Mouse (Mus musculus): ENCODE results near the gene Kif3a. TPM values are rescaled to one million over a fixed set of nuclear protein-coding genes. Genes with fewer than 3 reads are reported as not detected.

The Kif3a gene
- total RNA-seq, 2 experiments from 2014 or later, result 2.4 to 11.8 TPM

DNA sequence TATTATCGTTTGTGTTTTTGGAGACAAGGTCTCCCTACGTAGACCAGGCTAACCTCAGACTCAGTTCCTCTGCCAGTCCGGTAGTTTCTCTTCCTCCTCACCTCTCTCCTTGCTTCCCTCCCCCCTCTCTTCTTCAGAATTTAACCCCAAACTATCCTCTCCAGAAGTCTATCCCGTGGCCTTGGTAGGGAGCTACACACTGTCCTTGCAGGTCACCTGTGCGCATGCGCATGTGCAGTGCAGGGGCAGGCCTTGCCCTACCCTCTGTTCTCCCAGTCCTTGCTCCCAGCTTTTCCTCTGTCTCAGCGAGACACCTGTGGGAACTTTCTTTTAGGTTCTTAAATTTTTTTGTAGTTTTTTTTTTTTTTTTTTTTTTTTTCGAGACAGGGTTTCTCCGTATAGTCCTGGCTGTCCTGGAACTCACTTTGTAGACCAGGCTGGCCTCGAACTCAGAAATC lies 70.7 kb downstream of the Kif3a start:
- ATAC-seq (replicated peaks; ENCODE audit: poor library complexity, severe bottlenecking), result peak; percentile 38; the same call in 1 of the 2 replicates

DNA sequence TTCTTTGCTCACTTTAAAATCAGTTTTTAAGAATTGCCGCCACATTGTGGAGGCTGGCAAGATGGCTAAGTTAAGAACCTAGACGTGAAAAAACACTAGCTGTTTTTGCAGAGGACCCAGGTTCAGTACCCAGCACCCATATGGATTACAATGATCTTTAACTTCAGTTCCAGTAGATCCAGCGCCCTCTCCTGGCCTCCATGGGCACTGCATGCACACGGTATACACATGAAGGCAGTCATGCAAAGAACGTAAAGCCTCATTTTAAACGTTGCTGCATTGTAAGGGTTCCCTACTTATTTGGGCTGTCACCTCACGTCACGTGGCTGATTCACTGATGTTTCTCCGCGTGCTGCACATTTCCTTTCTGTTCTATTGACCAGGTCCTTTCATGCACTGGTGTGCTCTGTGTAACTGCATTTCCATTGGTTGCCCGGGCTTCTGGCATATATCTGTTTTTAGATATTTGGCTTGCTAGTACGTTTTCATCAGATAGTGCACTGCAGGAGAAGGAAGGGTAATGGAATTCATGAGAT lies 75.6 kb downstream of the Kif3a start:
- no peak for ATAC-seq (replicated peaks; ENCODE audit: poor library complexity, severe bottlenecking)

DNA sequence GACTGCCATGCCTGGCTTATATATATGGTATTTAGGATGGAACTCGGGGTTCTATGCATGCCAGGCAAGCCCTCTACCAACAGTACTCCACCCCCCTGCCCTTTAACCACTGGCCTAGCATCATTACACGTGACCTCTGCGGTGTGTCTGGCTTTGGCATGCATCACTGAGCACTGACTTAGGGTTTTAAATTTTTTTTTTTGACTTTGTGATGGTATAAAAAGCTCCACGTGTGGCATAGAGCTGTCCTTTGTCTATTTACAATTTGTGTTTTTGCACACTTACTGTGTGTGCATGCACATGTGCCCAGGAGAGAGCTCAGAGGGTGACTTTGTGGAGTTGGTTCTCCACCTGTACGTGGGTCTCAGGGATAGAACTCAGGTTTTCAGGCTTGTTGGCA lies 76.8 kb downstream of the Kif3a start:
- ATAC-seq (replicated peaks; ENCODE audit: poor library complexity, severe bottlenecking), result no peak

DNA sequence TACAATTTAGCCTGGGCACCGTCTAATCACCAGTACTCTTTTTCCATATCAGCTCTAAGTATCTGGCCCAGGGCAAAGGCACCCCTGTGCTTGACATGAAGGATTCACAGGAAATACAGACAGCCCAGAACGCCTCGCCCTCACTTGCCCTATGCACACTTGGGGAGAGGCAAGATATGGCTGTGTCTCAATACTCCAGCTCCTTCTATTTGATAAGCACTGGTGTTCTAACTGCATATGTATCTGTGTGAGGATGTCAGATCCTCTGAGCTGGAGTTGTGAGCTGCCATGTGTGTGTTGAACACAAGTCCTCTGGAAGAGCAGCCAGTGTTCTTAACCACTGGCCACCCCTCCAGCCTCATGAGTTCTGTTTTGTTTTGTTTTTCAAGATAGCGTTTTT lies 84.3 kb downstream of the Kif3a start:
- ATAC-seq (replicated peaks; ENCODE audit: poor library complexity, severe bottlenecking), result no peak

Other genes starting within 250 kb of the Kif3a start
- 18.5 TPM in 2 replicates for gene Zcchc10, start 242.7 kb upstream of the Kif3a start, total RNA-seq (2014; fragmentation: Nextera tagmentation)
- 7.4 and 10.3 TPM in 2 replicates for gene Zcchc10, start 242.7 kb upstream of the Kif3a start, total RNA-seq (2017)
- gene Aff4, start 216.5 kb upstream of the Kif3a start, total RNA-seq (2014; fragmentation: Nextera tagmentation), result 52.9 and 69.9 TPM in 2 replicates
- 42.4 and 95.9 TPM in 2 replicates for gene Aff4, start 216.5 kb upstream of the Kif3a start, total RNA-seq (2017)
- gene Leap2, start 144.2 kb upstream of the Kif3a start, total RNA-seq (2014; fragmentation: Nextera tagmentation), result not detected in 2 replicates
- gene Leap2, start 144.2 kb upstream of the Kif3a start, total RNA-seq (2017), result not detected in 2 replicates
- gene Uqcrq, start 136.5 kb upstream of the Kif3a start, total RNA-seq (2014; fragmentation: Nextera tagmentation), result 221 and 287 TPM in 2 replicates
- gene Uqcrq, start 136.5 kb upstream of the Kif3a start, total RNA-seq (2017), result 66.7 and 91.9 TPM in 2 replicates
- 1.1 and 1.2 TPM in 2 replicates for gene Gdf9, start 136.4 kb upstream of the Kif3a start, total RNA-seq (2014; fragmentation: Nextera tagmentation)
- gene Gdf9, start 136.4 kb upstream of the Kif3a start, total RNA-seq (2017), result 0.39 and 0.57 TPM in 2 replicates
- gene Gm10447, start 110.3 kb upstream of the Kif3a start, total RNA-seq (2014; fragmentation: Nextera tagmentation), result not detected in 2 replicates
- not detected in 2 replicates for gene Gm10447, start 110.3 kb upstream of the Kif3a start, total RNA-seq (2017)
- gene Shroom1, start 110.2 kb upstream of the Kif3a start, total RNA-seq (2014; fragmentation: Nextera tagmentation), result 0.30 TPM in 1 of 2 replicates, not detected in the other
- not detected in 2 replicates for gene Shroom1, start 110.2 kb upstream of the Kif3a start, total RNA-seq (2017)
- gene Gm9837, start 96.9 kb upstream of the Kif3a start, total RNA-seq (2014; fragmentation: Nextera tagmentation), result not detected in 2 replicates
- not detected in 2 replicates for gene Gm9837, start 96.9 kb upstream of the Kif3a start, total RNA-seq (2017)
- gene Gm9945, start 87.2 kb upstream of the Kif3a start, total RNA-seq (2014; fragmentation: Nextera tagmentation), result not detected in 2 replicates
- not detected in 2 replicates for gene Gm9945, start 87.2 kb upstream of the Kif3a start, total RNA-seq (2017)
- gene Sowaha, start 87.1 kb upstream of the Kif3a start, total RNA-seq (2014; fragmentation: Nextera tagmentation), result not detected in 2 replicates
- gene Sowaha, start 87.1 kb upstream of the Kif3a start, total RNA-seq (2017), result not detected in 2 replicates
- gene Sept8, start 48.1 kb upstream of the Kif3a start, total RNA-seq (2014; fragmentation: Nextera tagmentation), result 4.4 and 4.9 TPM in 2 replicates
- 4.4 and 5.7 TPM in 2 replicates for gene Sept8, start 48.1 kb upstream of the Kif3a start, total RNA-seq (2017)
- 1.5 TPM in 1 of 2 replicates, not detected in the other for gene Il4, start 51.3 kb downstream of the Kif3a start, total RNA-seq (2014; fragmentation: Nextera tagmentation)
- not detected in 2 replicates for gene Il4, start 51.3 kb downstream of the Kif3a start, total RNA-seq (2017)
- not detected in 2 replicates for gene Il13, start 67.3 kb downstream of the Kif3a start, total RNA-seq (2014; fragmentation: Nextera tagmentation)
- not detected in 2 replicates for gene Il13, start 67.3 kb downstream of the Kif3a start, total RNA-seq (2017)
- gene Rad50, start 139.9 kb downstream of the Kif3a start, total RNA-seq (2014; fragmentation: Nextera tagmentation), result 58.0 and 59.9 TPM in 2 replicates
- gene Rad50, start 139.9 kb downstream of the Kif3a start, total RNA-seq (2017), result 67.4 and 85.2 TPM in 2 replicates
- not detected in 2 replicates for gene Il5, start 153.4 kb downstream of the Kif3a start, total RNA-seq (2014; fragmentation: Nextera tagmentation)
- not detected in 2 replicates for gene Il5, start 153.4 kb downstream of the Kif3a start, total RNA-seq (2017)
- gene Irf1, start 202.6 kb downstream of the Kif3a start, total RNA-seq (2014; fragmentation: Nextera tagmentation), result 37.5 and 41.7 TPM in 2 replicates
- 41.3 and 55.9 TPM in 2 replicates for gene Irf1, start 202.6 kb downstream of the Kif3a start, total RNA-seq (2017)
- gene Gm17334, start 205.8 kb downstream of the Kif3a start, total RNA-seq (2014; fragmentation: Nextera tagmentation), result 2.5 and 4.8 TPM in 2 replicates
- gene Gm17334, start 205.8 kb downstream of the Kif3a start, total RNA-seq (2017), result not detected in 2 replicates